Mouse (Mus musculus) hindbrain, embryonic 11.5 days (tissue): ENCODE data around the gene Smyd3. TPM values are rescaled to one million over a fixed set of nuclear protein-coding genes. Genes with fewer than 3 reads are reported as not detected.

Experiments
- ATAC-seq: fragments of 200-750 bp; cut with Nextera tagmentation; 2 replicates; pipeline ENCODE4 v1.8.0; 2017; ENCODE audit warnings: mild to moderate bottlenecking, moderate TSS enrichment, moderate library complexity; ENCODE audit not compliant: low FRiP score
- DNase-seq: peaks from one replicate; pipeline ENCODE4 v3.0.0-alpha.2; 2015; ENCODE audit warnings: low spot score
- H3K27ac ChIP-seq: fragments of 300-500 bp; sonication (generic); 2 replicates; pipeline ENCODE4 v1.5.1; 2014; ENCODE audit warnings: mild to moderate bottlenecking, low read depth, low read length
- H3K27me3 ChIP-seq: fragments of 300-500 bp; sonication (generic); 2 replicates; pipeline ENCODE4 v1.6.1; 2014; ENCODE audit warnings: mild to moderate bottlenecking, low read length, moderate library complexity, mixed read lengths; ENCODE audit not compliant: control insufficient read depth, insufficient read depth
- H3K36me3 ChIP-seq: fragments of 300-500 bp; sonication (generic); 2 replicates; pipeline ENCODE4 v1.6.1; 2014; ENCODE audit warnings: mild to moderate bottlenecking, low read length, moderate library complexity, mixed read lengths; ENCODE audit not compliant: control insufficient read depth, insufficient read depth
- H3K4me1 ChIP-seq: fragments of 300-500 bp; sonication (generic); replicated peaks from 2 replicates; pipeline ENCODE4 v1.6.1; 2014; ENCODE audit warnings: low read length, mixed read lengths; ENCODE audit not compliant: control insufficient read depth, insufficient read depth
- H3K4me2 ChIP-seq: fragments of 300-500 bp; sonication (generic); replicated peaks from 2 replicates; pipeline ENCODE4 v1.6.1; 2014; ENCODE audit warnings: mild to moderate bottlenecking, low read depth, low read length
- H3K4me3 ChIP-seq: fragments of 300-500 bp; sonication (generic); 2 replicates; pipeline ENCODE4 v1.5.1; 2014; ENCODE audit warnings: low read depth, low read length
- H3K9ac ChIP-seq: fragments of 300-500 bp; sonication (generic); 2 replicates; pipeline ENCODE4 v1.6.1; 2014; ENCODE audit warnings: low read depth, low read length
- H3K9me3 ChIP-seq: fragments of 300-500 bp; sonication (generic); 2 replicates; pipeline ENCODE4 v1.6.1; 2016; ENCODE audit warnings: low read length; ENCODE audit not compliant: control insufficient read depth
- WGBS: fragments of 180-500 bp; shearing (Covaris S2); extraction: QIAGEN DNeasy Blood & Tissue Kit; methylation state at CpG from one replicate; pipeline ENCODE4 v1.1.7; 2014; 5-methylcytosine and 5-hydroxymethylcytosine counted together
- polyA plus RNA-seq: library from polyadenylated mRNA; unstranded; fragments of >200 nt; fragmentation: Nextera tagmentation; extraction: Ambion mirVana; gene quantifications from 2 replicates; pipeline ENCODE4 v1.2.1, GENCODE M21; 2014

Smyd3 gene
- polyA plus RNA-seq, 1 experiment from 2014 or later, result 16.9 TPM

DNA sequence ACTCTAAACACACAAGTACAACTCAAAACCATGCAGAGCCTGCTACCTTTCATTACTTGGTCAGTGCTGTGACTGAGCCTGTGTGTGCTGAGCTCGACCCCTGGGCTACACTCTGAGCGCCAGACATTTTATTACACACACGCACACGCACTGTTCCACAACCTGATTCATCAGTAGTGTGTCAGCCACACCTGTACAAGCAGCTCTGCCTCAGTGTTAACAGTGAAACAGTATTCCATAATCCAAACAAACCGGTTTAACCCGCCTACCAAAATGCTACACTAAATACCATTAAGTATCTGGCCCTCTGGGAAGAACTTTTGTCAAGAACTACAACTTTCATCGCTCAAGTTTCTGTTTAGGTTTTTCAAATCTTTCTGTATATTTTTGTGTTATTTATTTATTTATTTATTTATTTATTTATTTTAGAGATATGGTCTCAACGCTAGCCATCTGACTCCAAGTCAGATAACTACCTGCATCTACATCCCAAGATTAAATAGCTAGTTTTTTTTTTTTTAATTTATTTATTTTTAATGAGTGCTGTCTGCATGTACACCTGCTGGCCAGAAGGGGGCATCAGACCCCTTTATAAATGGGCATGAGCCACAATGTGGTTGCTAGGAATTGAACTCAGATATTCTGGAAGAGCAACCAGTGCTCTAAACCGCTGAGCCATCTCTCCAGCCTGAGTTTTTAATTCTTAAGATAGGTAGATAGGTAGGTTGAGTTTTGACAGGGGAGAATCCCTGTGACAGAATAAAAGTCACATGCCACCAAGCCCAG is 11.1 kb downstream of the Smyd3 start:
- Histone ChIP-seq H3K36me3 (no peaks in the 10 kb centered on the region), H3K27ac (no peak overlapping the region), H3K9me3 (no peaks in the 10 kb centered on the region), H3K27me3 (no peaks in the 10 kb centered on the region), H3K9ac (no peak overlapping the region), H3K4me2 (no peak overlapping the region), H3K4me3 (no peak overlapping the region), H3K4me1 (no peaks in the 10 kb centered on the region)
- DNase-seq (peak; percentile 43), ATAC-seq (no peak)
- WGBS, result 69% methylated on average over 9 of the region's 9 CpGs

DNA sequence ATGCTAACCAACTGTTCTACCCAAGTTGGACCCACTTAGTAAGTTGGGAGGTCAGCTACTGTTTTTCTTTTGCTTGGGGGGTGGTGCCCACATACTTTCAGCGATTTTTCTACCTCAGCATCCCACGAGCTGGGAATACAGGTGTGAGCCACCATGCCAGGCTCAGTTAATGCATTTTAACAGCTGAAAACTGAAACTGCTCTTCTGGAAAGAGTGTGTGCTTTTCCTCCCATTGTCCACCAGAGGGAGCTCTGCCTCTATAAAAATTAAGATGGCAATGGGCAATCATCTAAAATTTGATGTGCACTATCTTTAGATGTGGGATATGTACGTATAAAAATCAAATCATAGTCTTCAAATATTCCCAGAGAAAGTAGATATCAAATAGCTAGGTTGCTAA is 15.3 kb downstream of the Smyd3 start:
- H3K36me3 ChIP-seq, result no peaks in the 10 kb centered on the region
- ATAC-seq (no peak), DNase-seq (peak; percentile 53)
- no peaks in the 10 kb centered on the region for H3K9me3 ChIP-seq
- no peaks in the 10 kb centered on the region for H3K4me1 ChIP-seq
- WGBS, result 26% methylated on average over 3 of the region's 3 CpGs
- H3K4me3 ChIP-seq, result no peak overlapping the region
- H3K9ac ChIP-seq, result no peak overlapping the region
- H3K27ac ChIP-seq, result no peak overlapping the region
- H3K27me3 ChIP-seq, result no peaks in the 10 kb centered on the region
- no peak overlapping the region for H3K4me2 ChIP-seq

DNA sequence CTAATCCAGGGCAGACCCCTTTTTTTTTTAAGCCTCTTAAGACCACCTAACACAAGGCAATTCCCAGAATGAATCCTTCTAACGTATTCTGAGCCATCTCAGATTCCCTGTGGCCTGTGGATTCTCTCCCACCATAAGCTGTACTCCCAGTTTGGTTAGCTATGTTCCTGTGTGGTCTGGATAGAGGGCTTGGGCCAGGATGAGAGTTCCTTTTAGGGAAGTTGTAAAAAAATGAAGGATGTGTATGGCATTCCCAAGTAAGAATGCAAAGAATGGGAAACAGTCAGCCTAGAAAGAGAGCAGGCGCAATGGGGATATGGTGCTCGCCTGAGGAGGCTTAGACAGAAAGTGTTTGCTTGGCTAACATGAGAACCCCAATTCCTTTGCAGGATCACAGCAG is 18.6 kb downstream of the Smyd3 start:
- no peaks in the 10 kb centered on the region for H3K27me3 ChIP-seq

DNA sequence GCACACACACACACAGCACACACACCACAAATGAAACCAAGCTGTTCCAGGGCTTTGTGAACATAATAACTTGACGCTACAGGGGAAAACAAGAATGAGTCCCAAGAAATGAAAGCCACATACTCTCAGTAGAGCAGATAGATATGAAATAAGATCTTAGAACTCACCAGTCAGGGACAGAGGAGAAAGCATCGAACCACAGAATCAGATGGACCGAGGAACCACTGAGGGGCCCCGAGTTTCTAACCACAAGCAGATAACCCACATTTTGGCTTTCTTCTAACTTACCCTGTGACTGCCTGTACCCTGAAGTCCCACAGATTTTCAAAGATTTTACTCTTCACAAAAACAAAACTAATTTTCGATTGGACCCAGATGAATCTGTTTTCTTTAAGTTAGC is 24.9 kb downstream of the Smyd3 start:
- DNase-seq (no peak), ATAC-seq (no peak)
- H3K9me3 ChIP-seq, result no peaks in the 10 kb centered on the region
- 82% methylated on average over 5 of the region's 5 CpGs for WGBS
- no peak overlapping the region for H3K4me3 ChIP-seq
- H3K9ac ChIP-seq, result no peak overlapping the region
- H3K4me1 ChIP-seq, result no peaks in the 10 kb centered on the region
- no peak overlapping the region for H3K27ac ChIP-seq
- H3K27me3 ChIP-seq, result no peaks in the 10 kb centered on the region
- no peaks in the 10 kb centered on the region for H3K36me3 ChIP-seq
- H3K4me2 ChIP-seq, result no peak overlapping the region

More for the DNA sequence above, 18.6 kb downstream of the Smyd3 start:
- H3K9me3 ChIP-seq, result no peaks in the 10 kb centered on the region
- no peak overlapping the region for H3K4me3 ChIP-seq
- no peak for DNase-seq
- no peaks in the 10 kb centered on the region for H3K36me3 ChIP-seq
- H3K4me2 ChIP-seq, result no peak overlapping the region
- no peaks in the 10 kb centered on the region for H3K4me1 ChIP-seq
- WGBS, result 92% methylated on average over 3 of the region's 3 CpGs
- H3K27ac ChIP-seq, result no peak overlapping the region
- ATAC-seq, result no peak
- no peak overlapping the region for H3K9ac ChIP-seq

DNA sequence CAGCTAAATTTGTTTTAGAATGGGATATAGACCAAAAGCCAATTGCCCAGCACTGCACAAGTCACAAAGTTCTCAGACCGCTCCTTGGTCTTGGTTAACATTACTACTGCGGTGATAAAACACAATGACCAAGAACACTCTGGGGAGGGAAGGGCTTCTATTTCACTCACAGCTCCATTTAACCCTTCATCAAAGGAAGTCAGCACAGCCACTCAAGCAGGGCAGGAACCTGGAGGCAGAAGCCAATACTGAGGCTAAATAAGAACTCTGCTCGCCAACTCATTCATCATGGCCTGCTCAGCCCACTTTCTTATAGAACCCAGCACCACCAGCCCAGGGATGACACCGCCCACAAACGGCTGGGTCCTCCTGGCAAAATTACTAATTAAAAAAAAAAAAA is 29.3 kb downstream of the Smyd3 start:
- Histone ChIP-seq H3K4me1 (no peaks in the 10 kb centered on the region), H3K9ac (no peak overlapping the region), H3K36me3 (no peaks in the 10 kb centered on the region), H3K4me3 (no peak overlapping the region), H3K9me3 (no peaks in the 10 kb centered on the region), H3K27ac (no peak overlapping the region), H3K27me3 (no peaks in the 10 kb centered on the region), H3K4me2 (no peak overlapping the region)
- 95% methylated on average over 5 of the region's 5 CpGs for WGBS
- ATAC-seq (no peak), DNase-seq (no peak)

DNA sequence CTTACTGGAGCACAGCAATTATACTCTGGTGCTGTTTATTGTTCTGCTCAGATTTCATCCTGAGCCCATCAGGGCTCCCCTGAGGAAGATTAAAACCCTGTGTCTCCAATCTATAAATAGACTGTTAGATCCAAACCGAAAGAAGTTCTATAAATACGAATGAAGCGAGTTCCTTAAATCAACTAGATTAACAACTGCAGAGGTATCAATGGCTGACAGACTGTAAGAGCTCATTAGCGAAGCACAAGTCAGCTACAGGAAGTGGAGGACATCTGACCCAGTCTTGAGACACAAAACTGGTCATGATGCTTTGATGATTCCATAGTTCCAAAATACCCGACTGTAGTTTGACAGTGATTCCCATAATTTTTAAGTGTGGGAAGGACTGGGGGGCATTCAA is 29.9 kb downstream of the Smyd3 start:
- Histone ChIP-seq H3K4me1 (no peaks in the 10 kb centered on the region), H3K4me3 (no peak overlapping the region), H3K4me2 (no peak overlapping the region), H3K9ac (no peak overlapping the region), H3K27ac (no peak overlapping the region), H3K27me3 (no peaks in the 10 kb centered on the region), H3K9me3 (no peaks in the 10 kb centered on the region), H3K36me3 (no peaks in the 10 kb centered on the region)
- no peak for ATAC-seq
- DNase-seq, result no peak
- whole genome bisulfite sequencing, result 81% methylated on average over 5 of the region's 5 CpGs

DNA sequence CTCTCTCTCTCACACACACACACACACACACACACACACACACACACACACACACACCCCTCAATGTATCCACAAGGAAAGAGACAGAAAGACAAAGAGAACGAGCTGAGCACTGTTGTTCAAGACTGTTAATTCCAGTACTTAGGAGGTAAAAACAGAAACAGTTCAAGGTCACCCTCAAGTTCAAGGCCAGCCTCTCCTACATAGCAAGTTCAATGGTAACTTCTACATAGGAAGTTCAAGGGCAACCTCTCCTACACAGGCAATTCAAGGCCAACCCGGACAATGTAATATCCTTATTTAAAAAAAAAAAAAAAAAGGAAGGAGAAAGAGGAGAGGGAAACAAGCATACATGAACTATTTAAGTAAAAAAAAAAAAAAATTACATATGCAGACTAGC is 30.6 kb downstream of the Smyd3 start:
- DNase-seq (no peak), ATAC-seq (no peak)
- Histone ChIP-seq H3K9me3 (no peaks in the 10 kb centered on the region), H3K36me3 (no peaks in the 10 kb centered on the region), H3K4me3 (no peak overlapping the region), H3K4me1 (no peaks in the 10 kb centered on the region), H3K4me2 (no peak overlapping the region), H3K27ac (no peak overlapping the region), H3K27me3 (no peaks in the 10 kb centered on the region), H3K9ac (no peak overlapping the region)
- 86% methylated on average over 2 of the region's 2 CpGs for WGBS

DNA sequence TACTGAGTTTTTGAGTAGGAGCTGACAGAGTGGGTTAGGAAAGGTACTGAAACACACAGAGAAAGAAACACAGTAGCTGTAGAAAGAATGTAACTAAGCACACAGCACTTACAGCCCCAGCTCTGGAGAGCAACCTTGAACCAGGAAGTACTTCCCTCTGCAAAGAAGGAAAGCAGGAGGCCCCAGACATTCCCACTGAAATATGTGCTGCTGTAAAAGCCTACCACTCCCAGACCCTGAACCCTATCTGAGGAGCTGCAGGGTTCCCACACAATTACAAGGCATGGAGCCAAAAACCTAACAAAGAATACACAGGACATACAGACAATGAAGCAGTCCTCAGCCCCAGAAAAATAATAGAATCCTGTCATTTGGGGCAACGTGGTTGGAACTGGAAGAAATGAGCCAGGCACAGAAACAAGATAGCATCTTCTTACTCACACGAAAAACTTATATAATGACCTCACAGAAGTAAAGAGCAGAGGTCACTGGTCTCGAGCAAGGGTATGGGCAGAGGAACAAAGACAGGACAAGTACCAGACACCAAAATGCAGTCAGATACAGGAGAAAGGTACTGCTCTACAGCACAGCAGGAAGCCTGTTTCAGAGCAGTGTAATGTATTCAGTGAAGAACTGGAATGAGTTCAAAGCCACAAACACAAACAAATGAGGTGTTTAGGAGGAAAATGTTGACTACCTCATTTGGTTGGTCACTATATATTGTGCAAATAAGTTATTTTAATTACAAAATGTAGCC is 31.9 kb downstream of the Smyd3 start:
- no peaks in the 10 kb centered on the region for H3K27me3 ChIP-seq
- DNase-seq (no peak), ATAC-seq (no peak)
- no peak overlapping the region for H3K27ac ChIP-seq
- 32% methylated on average over 3 of the region's 3 CpGs for WGBS
- no peak overlapping the region for H3K4me3 ChIP-seq
- H3K9me3 ChIP-seq, result no peaks in the 10 kb centered on the region
- H3K4me1 ChIP-seq, result no peaks in the 10 kb centered on the region
- H3K9ac ChIP-seq, result no peak overlapping the region
- no peak overlapping the region for H3K4me2 ChIP-seq
- no peaks in the 10 kb centered on the region for H3K36me3 ChIP-seq

DNA sequence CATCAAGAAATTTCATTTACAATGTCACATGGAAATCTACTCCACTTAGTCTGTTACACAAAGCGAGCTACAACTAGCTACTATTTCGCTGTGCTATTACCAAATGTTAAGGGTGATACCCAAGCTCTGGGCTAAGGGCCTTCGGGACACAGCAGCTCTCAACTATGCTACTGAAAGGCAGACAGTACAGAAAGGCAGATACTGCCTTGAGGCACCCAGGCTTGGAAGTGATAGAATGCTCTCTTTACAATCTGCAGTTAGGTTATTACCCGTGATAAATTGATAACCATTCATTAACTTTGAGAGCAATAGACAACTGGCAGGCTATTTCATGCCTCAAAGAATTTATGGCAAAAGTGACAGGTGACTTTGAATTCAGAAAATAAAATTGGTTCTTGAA is 37.0 kb downstream of the Smyd3 start:
- Histone ChIP-seq H3K36me3 (no peaks in the 10 kb centered on the region), H3K4me1 (no peaks in the 10 kb centered on the region), H3K4me3 (no peak overlapping the region), H3K27me3 (no peaks in the 10 kb centered on the region), H3K4me2 (no peak overlapping the region), H3K9me3 (no peaks in the 10 kb centered on the region), H3K9ac (no peak overlapping the region), H3K27ac (no peak overlapping the region)
- no peak for ATAC-seq
- 72% methylated on average over 4 of the region's 4 CpGs for WGBS
- DNase-seq, result no peak
